Mouse (Mus musculus): Measurements from ENCODE around the gene Olfr785. TPM values are rescaled to one million over a fixed set of nuclear protein-coding genes. Genes with fewer than 3 reads are reported as not detected.
"Not testable (repeated sequence)": the region's sequence is repeated elsewhere in the genome, so short reads cannot be mapped to it uniquely, and the experiment has no call there.

The Olfr785 gene
- not detected in 2 replicates for polyA plus RNA-seq (2012; rRNA removed)

DNA sequence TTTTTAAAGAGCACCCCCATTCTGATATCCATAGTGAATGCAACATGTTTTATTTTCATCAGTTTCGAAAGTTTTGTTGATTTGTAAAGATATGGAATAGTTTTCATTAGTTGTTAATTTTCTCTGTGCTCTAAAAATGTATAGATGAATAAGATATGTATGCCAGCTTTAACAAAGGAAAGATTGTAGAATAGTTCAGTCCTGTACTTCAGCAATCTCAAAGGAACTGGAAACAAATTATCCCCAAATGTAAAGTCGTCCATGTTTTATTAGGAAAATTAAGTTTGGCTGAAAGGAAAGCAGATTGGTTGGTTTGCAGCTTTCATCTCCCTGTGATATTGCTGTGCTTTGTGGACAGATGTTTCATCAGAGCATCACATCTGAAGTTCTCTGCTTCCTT, at the start of gene Olfr785:
Gene Olfr785, plus strand, starts transcription at position 301 of the 400 bp plus-strand sequence.
- no peak within 1 kb of the TSS for H3K27ac ChIP-seq (ENCODE audit: control insufficient read depth, insufficient read depth, low read depth, low read length)
- no peaks in the 10 kb centered on the region for H3K27me3 ChIP-seq (ENCODE audit: control insufficient read depth, insufficient read depth, low read length)
- TF ChIP-seq CTCF (IDR thresholded peaks at IDR 0.05; ENCODE audit: control insufficient read depth, insufficient read depth, insufficient replicate concordance, low read depth, low read length) (no peak), POLR2A (IDR thresholded peaks at IDR 0.05; ENCODE audit: control insufficient read depth, low read depth, low read length) (no peak)
- H3K36me3 ChIP-seq (ENCODE audit: control insufficient read depth, insufficient read depth, low read length) = no peaks in the 10 kb centered on the region
- no peaks in the 10 kb centered on the region for H3K4me1 ChIP-seq (ENCODE audit: control insufficient read depth, insufficient read depth, low read length)
- no peak within 1 kb of the TSS for H3K4me3 ChIP-seq (ENCODE audit: control insufficient read depth, low read depth, low read length)

DNA sequence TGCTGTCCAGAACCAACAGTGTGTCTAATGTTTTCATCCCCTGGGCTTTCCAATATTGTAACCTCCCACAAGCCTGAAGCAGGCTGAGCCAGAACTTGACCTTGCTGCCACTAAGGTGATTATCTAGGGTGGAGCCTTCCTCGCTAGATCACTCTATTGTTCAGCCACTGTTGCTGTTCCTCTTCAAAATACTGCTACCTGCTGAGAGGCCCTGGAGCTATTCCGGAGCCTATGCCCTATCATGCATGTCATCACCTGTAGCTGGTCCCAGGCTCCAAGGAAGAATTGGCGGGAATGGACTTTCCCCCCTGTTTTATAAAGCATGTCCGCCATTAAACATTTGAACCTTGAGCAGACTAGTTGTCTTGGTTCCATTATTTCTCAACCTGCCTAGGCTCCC, 48.7 kb upstream of the Olfr785 start:
- not testable (repeated sequence) for H3K4me3 ChIP-seq (ENCODE audit: control insufficient read depth, low read depth, low read length); H3K27me3 ChIP-seq (ENCODE audit: control insufficient read depth, insufficient read depth, low read length); H3K36me3 ChIP-seq (ENCODE audit: control insufficient read depth, insufficient read depth, low read length); H3K4me1 ChIP-seq (ENCODE audit: control insufficient read depth, insufficient read depth, low read length); H3K27ac ChIP-seq (ENCODE audit: control insufficient read depth, insufficient read depth, low read depth, low read length)

DNA sequence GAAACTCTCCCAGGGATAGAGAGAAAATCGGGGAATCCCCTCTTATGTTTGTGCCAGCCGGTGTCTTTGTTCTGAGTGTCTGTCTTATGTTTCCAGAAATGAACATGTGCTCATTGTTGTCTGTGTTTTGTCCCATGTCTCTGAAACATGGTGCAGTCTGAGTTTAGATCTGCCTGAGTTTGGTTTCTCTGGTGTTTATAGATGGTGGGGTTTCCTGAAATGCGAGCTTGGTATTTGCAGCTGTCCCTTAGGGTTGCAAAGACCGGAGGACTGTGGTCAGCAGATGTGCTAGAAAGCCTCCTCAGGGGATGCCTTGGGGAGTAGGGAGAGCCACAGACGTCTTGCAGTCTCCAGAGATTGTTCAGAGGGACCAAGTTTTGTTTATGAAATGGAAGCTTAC, 47.9 kb upstream of the Olfr785 start:
- H3K4me1 ChIP-seq (ENCODE audit: control insufficient read depth, insufficient read depth, low read length) = no peaks in the 10 kb centered on the region
- TF ChIP-seq POLR2A (IDR thresholded peaks at IDR 0.05; ENCODE audit: control insufficient read depth, low read depth, low read length) = no peak
- no peak for TF ChIP-seq CTCF (IDR thresholded peaks at IDR 0.05; ENCODE audit: control insufficient read depth, insufficient read depth, insufficient replicate concordance, low read depth, low read length)
- H3K4me3 ChIP-seq (ENCODE audit: control insufficient read depth, low read depth, low read length) = no peak overlapping the region
- no peaks in the 10 kb centered on the region for H3K36me3 ChIP-seq (ENCODE audit: control insufficient read depth, insufficient read depth, low read length)
- no peaks in the 10 kb centered on the region for H3K27me3 ChIP-seq (ENCODE audit: control insufficient read depth, insufficient read depth, low read length)
- no peak overlapping the region for H3K27ac ChIP-seq (ENCODE audit: control insufficient read depth, insufficient read depth, low read depth, low read length)

DNA sequence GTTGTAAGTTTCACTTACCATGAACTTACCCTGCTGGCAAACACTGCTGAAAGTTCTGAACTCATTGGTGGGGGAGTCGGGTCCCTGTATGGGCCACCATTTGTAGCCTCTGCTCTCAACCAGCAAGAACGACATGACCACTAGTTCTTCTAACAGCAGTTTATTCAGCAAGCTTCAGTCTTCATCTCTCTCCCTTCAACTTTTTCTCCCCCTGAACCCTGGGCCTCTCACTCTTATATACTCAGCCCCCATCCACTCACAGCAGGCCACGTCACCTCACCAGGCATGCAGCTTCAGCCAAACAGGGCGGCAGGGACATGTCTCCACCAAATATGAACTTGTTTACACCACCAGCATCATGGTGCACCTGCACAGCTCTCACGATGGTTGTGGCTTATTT, 31.2 kb upstream of the Olfr785 start:
- not testable (repeated sequence) for H3K4me3 ChIP-seq (ENCODE audit: control insufficient read depth, low read depth, low read length); H3K36me3 ChIP-seq (ENCODE audit: control insufficient read depth, insufficient read depth, low read length); H3K27me3 ChIP-seq (ENCODE audit: control insufficient read depth, insufficient read depth, low read length); H3K27ac ChIP-seq (ENCODE audit: control insufficient read depth, insufficient read depth, low read depth, low read length); H3K4me1 ChIP-seq (ENCODE audit: control insufficient read depth, insufficient read depth, low read length)

DNA sequence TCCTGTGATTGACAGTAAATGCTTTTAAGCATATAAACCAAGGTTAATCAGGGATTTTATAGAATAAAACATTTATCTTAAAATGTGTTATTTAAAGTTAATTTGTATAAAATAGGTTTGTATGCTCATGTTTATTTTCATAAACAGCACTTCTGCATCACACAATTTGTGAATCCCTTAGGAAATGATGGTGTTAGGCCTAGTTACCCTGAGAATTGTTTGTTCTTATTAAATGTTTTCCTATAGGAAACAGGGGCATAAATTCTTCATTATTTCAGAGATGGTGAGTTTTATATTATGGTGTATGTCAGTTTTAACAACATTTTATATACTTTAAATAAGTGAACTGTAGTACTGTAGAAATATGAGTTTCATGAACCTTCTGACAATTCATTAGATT, 21.4 kb upstream of the Olfr785 start, which contains the start of gene Olfr784:
Gene Olfr784, plus strand, starts transcription at position 301 of the 400 bp plus-strand sequence.
- Histone ChIP-seq H3K27ac (ENCODE audit: control insufficient read depth, insufficient read depth, low read depth, low read length) (no peak within 1 kb of the TSS), H3K4me1 (ENCODE audit: control insufficient read depth, insufficient read depth, low read length) (no peaks in the 10 kb centered on the region), H3K36me3 (ENCODE audit: control insufficient read depth, insufficient read depth, low read length) (no peaks in the 10 kb centered on the region), H3K4me3 (ENCODE audit: control insufficient read depth, low read depth, low read length) (no peak within 1 kb of the TSS), H3K27me3 (ENCODE audit: control insufficient read depth, insufficient read depth, low read length) (no peaks in the 10 kb centered on the region)
- TF ChIP-seq CTCF (IDR thresholded peaks at IDR 0.05; ENCODE audit: control insufficient read depth, insufficient read depth, insufficient replicate concordance, low read depth, low read length) = no peak
- no peak for TF ChIP-seq POLR2A (IDR thresholded peaks at IDR 0.05; ENCODE audit: control insufficient read depth, low read depth, low read length)

DNA sequence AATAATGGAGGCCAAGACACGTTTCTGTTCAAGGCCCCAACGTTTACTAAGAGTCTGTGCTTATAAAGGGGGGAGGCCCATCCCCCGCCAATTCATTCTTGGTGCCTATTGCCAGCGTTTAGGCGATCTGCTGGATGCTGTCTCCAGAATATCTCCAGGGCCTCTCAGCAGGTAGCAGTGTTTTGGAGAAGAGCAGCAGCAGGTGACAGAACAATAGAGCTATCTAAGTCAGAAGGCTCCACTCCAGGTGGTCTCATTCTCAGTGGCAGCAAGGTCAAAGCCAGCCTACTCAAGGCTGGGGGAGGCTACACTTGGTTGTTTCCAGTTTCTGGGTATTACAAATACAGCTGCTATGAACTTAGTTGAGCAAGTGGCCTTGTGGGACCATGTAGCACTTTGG, 4.3 kb upstream of the Olfr785 start:
- H3K4me3 ChIP-seq (ENCODE audit: control insufficient read depth, low read depth, low read length) = no peak overlapping the region
- no peaks in the 10 kb centered on the region for H3K4me1 ChIP-seq (ENCODE audit: control insufficient read depth, insufficient read depth, low read length)
- H3K36me3 ChIP-seq (ENCODE audit: control insufficient read depth, insufficient read depth, low read length) = no peaks in the 10 kb centered on the region
- no peak for TF ChIP-seq CTCF (IDR thresholded peaks at IDR 0.05; ENCODE audit: control insufficient read depth, insufficient read depth, insufficient replicate concordance, low read depth, low read length)
- no peak for TF ChIP-seq POLR2A (IDR thresholded peaks at IDR 0.05; ENCODE audit: control insufficient read depth, low read depth, low read length)
- H3K27ac ChIP-seq (ENCODE audit: control insufficient read depth, insufficient read depth, low read depth, low read length) = no peak overlapping the region
- H3K27me3 ChIP-seq (ENCODE audit: control insufficient read depth, insufficient read depth, low read length) = no peaks in the 10 kb centered on the region

DNA sequence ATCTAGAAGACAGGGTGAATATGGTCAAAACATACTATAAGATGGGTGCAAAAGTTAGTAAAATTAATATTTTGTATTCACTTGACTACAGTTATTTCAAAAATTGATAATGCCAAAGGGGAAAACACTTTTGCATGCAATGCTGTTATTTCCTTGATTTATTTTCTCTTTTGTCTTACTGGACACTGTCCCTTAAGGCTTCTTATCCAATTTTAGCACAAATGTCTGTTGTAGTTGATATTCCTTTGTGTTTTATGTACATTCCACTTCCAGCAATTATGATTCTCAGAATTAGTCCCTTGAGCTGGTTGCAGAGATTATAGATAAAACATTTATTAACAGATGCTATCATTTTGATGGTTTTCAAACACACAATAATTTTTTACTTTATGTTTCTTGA, 21.8 kb downstream of the Olfr785 start, which contains the start of gene Olfr786:
Gene Olfr786, plus strand, starts transcription at position 301 of the 400 bp plus-strand sequence.
- no peak for TF ChIP-seq CTCF (IDR thresholded peaks at IDR 0.05; ENCODE audit: control insufficient read depth, insufficient read depth, insufficient replicate concordance, low read depth, low read length)
- no peak for TF ChIP-seq POLR2A (IDR thresholded peaks at IDR 0.05; ENCODE audit: control insufficient read depth, low read depth, low read length)
- H3K4me1 ChIP-seq (ENCODE audit: control insufficient read depth, insufficient read depth, low read length) = no peaks in the 10 kb centered on the region
- no peak within 1 kb of the TSS for H3K4me3 ChIP-seq (ENCODE audit: control insufficient read depth, low read depth, low read length)
- no peaks in the 10 kb centered on the region for H3K36me3 ChIP-seq (ENCODE audit: control insufficient read depth, insufficient read depth, low read length)
- no peaks in the 10 kb centered on the region for H3K27me3 ChIP-seq (ENCODE audit: control insufficient read depth, insufficient read depth, low read length)
- no peak within 1 kb of the TSS for H3K27ac ChIP-seq (ENCODE audit: control insufficient read depth, insufficient read depth, low read depth, low read length)

Other genes starting within 250 kb of the Olfr785 start
- not detected in 2 replicates for gene Olfr771, start 240.7 kb upstream of the Olfr785 start, polyA plus RNA-seq (2012; rRNA removed)
- gene Olfr772, start 227.5 kb upstream of the Olfr785 start, polyA plus RNA-seq (2012; rRNA removed) = not detected in 2 replicates
- not detected in 2 replicates for gene Olfr773, start 218.0 kb upstream of the Olfr785 start, polyA plus RNA-seq (2012; rRNA removed)
- not detected in 2 replicates for gene Olfr774, start 169.2 kb upstream of the Olfr785 start, polyA plus RNA-seq (2012; rRNA removed)
- not detected in 2 replicates for gene Olfr775, start 157.0 kb upstream of the Olfr785 start, polyA plus RNA-seq (2012; rRNA removed)
- not detected in 2 replicates for gene Olfr776, start 146.3 kb upstream of the Olfr785 start, polyA plus RNA-seq (2012; rRNA removed)
- gene Olfr777, start 133.9 kb upstream of the Olfr785 start, polyA plus RNA-seq (2012; rRNA removed) = not detected in 2 replicates
- not detected in 2 replicates for gene Olfr780, start 87.3 kb upstream of the Olfr785 start, polyA plus RNA-seq (2012; rRNA removed)
- not detected in 2 replicates for gene Olfr781, start 76.6 kb upstream of the Olfr785 start, polyA plus RNA-seq (2012; rRNA removed)
- gene Olfr782, start 56.6 kb upstream of the Olfr785 start, polyA plus RNA-seq (2012; rRNA removed) = not detected in 2 replicates
- gene Olfr784, start 21.3 kb upstream of the Olfr785 start, polyA plus RNA-seq (2012; rRNA removed) = 0.07 TPM in 2 replicates
- gene Olfr786, start 21.9 kb downstream of the Olfr785 start, polyA plus RNA-seq (2012; rRNA removed) = not detected in 2 replicates
- gene Olfr787, start 56.4 kb downstream of the Olfr785 start, polyA plus RNA-seq (2012; rRNA removed) = 1.5 TPM in 2 replicates
- gene Olfr788, start 65.6 kb downstream of the Olfr785 start, polyA plus RNA-seq (2012; rRNA removed) = 0.53 and 0.57 TPM in 2 replicates
- 0.05 TPM in 1 of 2 replicates, not detected in the other for gene Olfr789, start 79.3 kb downstream of the Olfr785 start, polyA plus RNA-seq (2012; rRNA removed)
- gene Olfr790, start 93.1 kb downstream of the Olfr785 start, polyA plus RNA-seq (2012; rRNA removed) = 0.29 TPM in 1 of 2 replicates, not detected in the other
- not detected in 2 replicates for gene Olfr791, start 116.4 kb downstream of the Olfr785 start, polyA plus RNA-seq (2012; rRNA removed)
- gene Olfr792, start 133.7 kb downstream of the Olfr785 start, polyA plus RNA-seq (2012; rRNA removed) = not detected in 2 replicates
- not detected in 2 replicates for gene Olfr794, start 162.2 kb downstream of the Olfr785 start, polyA plus RNA-seq (2012; rRNA removed)
- not detected in 2 replicates for gene Olfr796, start 207.1 kb downstream of the Olfr785 start, polyA plus RNA-seq (2012; rRNA removed)
- gene Olfr798, start 222.5 kb downstream of the Olfr785 start, polyA plus RNA-seq (2012; rRNA removed) = not detected in 2 replicates
- not detected in 2 replicates for gene Olfr799, start 232.1 kb downstream of the Olfr785 start, polyA plus RNA-seq (2012; rRNA removed)